In genomic region chr2:131859721-131860120, GRCm38 (mm10) we compare ENCODE assay signal across 34 mouse cellular contexts. TPM values are rescaled to one million over a fixed set of nuclear protein-coding genes. Genes with fewer than 3 reads are reported as not detected.
"Had no signal": no experiment of that assay in that cellular context is flagged by ENCODE, and none has a peak within 500 bp of the region (broad histone marks: within the 10 kb centered on the region; RNA-seq: fewer than 3 reads in every experiment).

Gene Erv3 (minus strand): TSS chr2:131859747.

- H3K27ac ChIP-seq: embryonic facial prominence, embryonic 10.5 days; embryonic facial prominence, embryonic 12.5 days; embryonic facial prominence, embryonic 13.5 days; embryonic facial prominence, embryonic 15.5 days; forebrain, embryonic 10.5 days; forebrain, embryonic 12.5 days; forebrain, embryonic 13.5 days; forebrain, embryonic 15.5 days; heart, adult 2 months; heart, embryonic 10.5 days had no signal

- H3K4me1 ChIP-seq: embryonic facial prominence, embryonic 13.5 days; embryonic facial prominence, embryonic 15.5 days; forebrain, embryonic 13.5 days had no signal

- H3K27me3 ChIP-seq: embryonic facial prominence, embryonic 12.5 days; embryonic facial prominence, embryonic 13.5 days; embryonic facial prominence, embryonic 15.5 days; forebrain, embryonic 12.5 days; forebrain, embryonic 13.5 days; forebrain, embryonic 15.5 days had no signal

- ATAC-seq: forebrain, embryonic 13.5 days; forebrain, embryonic 14.5 days; forebrain, embryonic 15.5 days; forebrain, embryonic 16.5 days; forebrain, postnatal 0 days had no signal

- H3K36me3 ChIP-seq: embryonic facial prominence, embryonic 10.5 days; embryonic facial prominence, embryonic 12.5 days; embryonic facial prominence, embryonic 13.5 days; embryonic facial prominence, embryonic 15.5 days; forebrain, embryonic 10.5 days; forebrain, embryonic 12.5 days; forebrain, embryonic 15.5 days; heart, embryonic 10.5 days had no signal

- H3K4me3 ChIP-seq: embryonic facial prominence, embryonic 10.5 days; embryonic facial prominence, embryonic 12.5 days; embryonic facial prominence, embryonic 13.5 days; embryonic facial prominence, embryonic 15.5 days; erythroblast, embryonic 14.5 days; forebrain, embryonic 10.5 days; forebrain, embryonic 12.5 days; forebrain, embryonic 13.5 days; forebrain, embryonic 15.5 days; gastrocnemius, adult 2 months; heart, adult 2 months; heart, embryonic 10.5 days had no signal

- H3K9me3 ChIP-seq: embryonic facial prominence, embryonic 10.5 days; embryonic facial prominence, embryonic 12.5 days; embryonic facial prominence, embryonic 13.5 days; embryonic facial prominence, embryonic 15.5 days; forebrain, embryonic 10.5 days; forebrain, embryonic 12.5 days; forebrain, embryonic 13.5 days; forebrain, embryonic 15.5 days; heart, embryonic 10.5 days had no signal

- H3K9ac ChIP-seq: embryonic facial prominence, embryonic 12.5 days; embryonic facial prominence, embryonic 13.5 days; embryonic facial prominence, embryonic 15.5 days; forebrain, embryonic 12.5 days; forebrain, embryonic 13.5 days; forebrain, embryonic 15.5 days; forebrain, postnatal 0 days had no signal

- DNase-seq: cerebellum, adult 9-11 months; cerebellum, postnatal 10 days; cerebellum, postnatal 14 days; cerebellum, postnatal 25 days; cerebellum, postnatal 36 days; embryo, embryonic 11 days; forebrain, postnatal 0 days; gastrocnemius, adult 2 months; gastrocnemius, postnatal 10 days; gastrocnemius, postnatal 14 days; gastrocnemius, postnatal 25 days; gastrocnemius, postnatal 36 days; heart, adult 18-20 months; heart, adult 2 months had no signal

RNA-seq across cellular contexts. Expression of gene Erv3, which starts in this region (rescaled TPM):
- total RNA-seq: common myeloid progenitor, adult 5-6 weeks; forebrain, postnatal 0 days; gastrocnemius, adult 18-20 months; gastrocnemius, adult 2 months; gastrocnemius, adult 8-10 months; gastrocnemius, postnatal 10 days; gastrocnemius, postnatal 14 days; gastrocnemius, postnatal 25 days; gastrocnemius, postnatal 36 days; granulocyte monocyte progenitor cell, adult 5-6 weeks; heart, adult 18-20 months; heart, adult 2 months; heart, adult 8-10 months had no signal
- polyA plus RNA-seq: embryonic facial prominence, embryonic 10.5 days; embryonic facial prominence, embryonic 11.5 days; embryonic facial prominence, embryonic 12.5 days; embryonic facial prominence, embryonic 13.5 days; embryonic facial prominence, embryonic 14.5 days; erythroblast, embryonic 14.5 days; forebrain, embryonic 10.5 days; forebrain, embryonic 11.5 days; forebrain, embryonic 12.5 days; forebrain, embryonic 13.5 days; forebrain, embryonic 14.5 days; forebrain, embryonic 15.5 days; forebrain, embryonic 16.5 days; heart, adult 2 months; heart, embryonic 10.5 days had no signal
